Mouse (Mus musculus): ENCODE data around the gene Pus3. TPM values are rescaled to one million over a fixed set of nuclear protein-coding genes. Genes with fewer than 3 reads are reported as not detected.
A peak's percentile ranks its signal among the peaks of the same experiment; 100 is the strongest.

Pus3 gene
- polyA plus RNA-seq, 1 experiment, result 4.2 TPM

DNA sequence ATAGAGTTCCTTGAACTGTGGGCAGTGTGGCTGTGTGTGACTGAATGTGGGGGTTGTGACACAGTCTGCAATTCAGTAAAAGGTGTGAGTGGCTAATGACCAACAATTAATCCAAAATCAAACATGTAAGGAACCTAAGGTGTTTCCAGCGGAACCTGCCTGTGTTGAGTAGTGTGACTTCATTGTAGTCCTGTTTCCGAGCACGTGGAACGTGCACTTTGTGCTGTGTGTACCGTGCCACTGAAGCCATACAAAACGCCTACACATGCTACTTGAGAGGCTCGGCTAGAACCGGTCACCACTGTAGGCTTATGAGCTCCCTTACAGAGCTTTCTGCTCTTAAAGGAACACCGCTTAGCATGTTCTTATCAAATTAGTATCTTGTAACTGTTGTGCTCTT lies 9.9 kb upstream of the Pus3 start:
- Histone ChIP-seq H3K36me3 (ENCODE audit: control insufficient read depth, insufficient read depth) (no peaks in the 10 kb centered on the region), H3K4me2 (ENCODE audit: low read depth) (no peak overlapping the region), H3K27me3 (ENCODE audit: control insufficient read depth, insufficient read depth, insufficient read length) (peaks cover 9% of the 10 kb centered on the region), H3K79me2 (ENCODE audit: control insufficient read depth, insufficient read depth) (no peaks in the 10 kb centered on the region), H3ac (ENCODE audit: control insufficient read depth, insufficient read length) (no peak overlapping the region), H3K4me3 (no peak overlapping the region)
- TF ChIP-seq E2F4 (IDR thresholded peaks at IDR 0.05; ENCODE audit: insufficient read depth) (no peak), POLR2A (IDR thresholded peaks at IDR 0.05; ENCODE audit: insufficient read length, low read depth) (no peak), TCF3 (IDR thresholded peaks at IDR 0.05; ENCODE audit: insufficient read length, low read depth) (no peak), MYOG (IDR thresholded peaks at IDR 0.05; ENCODE audit: control insufficient read depth in 1 of 3, insufficient read depth in 1 of 3, insufficient read length in 2 of 3, low read depth in 2 of 3) (no peak), MYOD1 (IDR thresholded peaks at IDR 0.05; ENCODE audit: control insufficient read depth in 1 of 3, insufficient read length in 2 of 3, low read depth in 2 of 3) (no peak)

DNA sequence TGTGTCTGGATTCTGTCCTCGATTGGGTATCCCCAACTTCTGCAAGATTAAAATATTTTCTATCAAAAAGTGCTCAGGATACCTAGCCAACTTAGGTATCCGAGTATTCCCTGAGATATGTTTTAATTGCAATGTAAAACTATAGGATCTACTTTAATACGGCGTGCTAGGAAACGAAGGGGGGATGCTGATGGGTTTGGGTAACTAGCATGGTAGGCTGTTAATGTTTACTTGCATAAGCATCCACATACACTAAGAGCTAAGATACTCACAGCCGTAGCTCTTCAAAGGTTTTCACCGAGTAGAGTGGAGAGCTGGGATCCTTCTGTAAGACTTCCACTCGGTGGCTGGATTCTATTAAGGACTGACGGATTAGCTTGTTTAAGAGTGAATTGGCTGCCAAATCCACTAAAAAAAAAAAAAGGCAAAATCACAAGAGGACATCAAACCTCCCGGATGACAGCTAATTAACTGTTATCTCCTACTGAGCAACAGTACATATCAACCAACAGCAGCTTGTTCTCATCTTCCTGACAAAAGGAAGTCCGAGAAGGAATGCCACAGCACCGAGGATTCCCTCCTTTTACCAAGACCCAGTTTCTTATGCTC lies 1.8 kb upstream of the Pus3 start:
- no peak for TF ChIP-seq MYOD1 (IDR thresholded peaks at IDR 0.05; ENCODE audit: control insufficient read depth in 1 of 3, insufficient read length in 2 of 3, low read depth in 2 of 3)

DNA sequence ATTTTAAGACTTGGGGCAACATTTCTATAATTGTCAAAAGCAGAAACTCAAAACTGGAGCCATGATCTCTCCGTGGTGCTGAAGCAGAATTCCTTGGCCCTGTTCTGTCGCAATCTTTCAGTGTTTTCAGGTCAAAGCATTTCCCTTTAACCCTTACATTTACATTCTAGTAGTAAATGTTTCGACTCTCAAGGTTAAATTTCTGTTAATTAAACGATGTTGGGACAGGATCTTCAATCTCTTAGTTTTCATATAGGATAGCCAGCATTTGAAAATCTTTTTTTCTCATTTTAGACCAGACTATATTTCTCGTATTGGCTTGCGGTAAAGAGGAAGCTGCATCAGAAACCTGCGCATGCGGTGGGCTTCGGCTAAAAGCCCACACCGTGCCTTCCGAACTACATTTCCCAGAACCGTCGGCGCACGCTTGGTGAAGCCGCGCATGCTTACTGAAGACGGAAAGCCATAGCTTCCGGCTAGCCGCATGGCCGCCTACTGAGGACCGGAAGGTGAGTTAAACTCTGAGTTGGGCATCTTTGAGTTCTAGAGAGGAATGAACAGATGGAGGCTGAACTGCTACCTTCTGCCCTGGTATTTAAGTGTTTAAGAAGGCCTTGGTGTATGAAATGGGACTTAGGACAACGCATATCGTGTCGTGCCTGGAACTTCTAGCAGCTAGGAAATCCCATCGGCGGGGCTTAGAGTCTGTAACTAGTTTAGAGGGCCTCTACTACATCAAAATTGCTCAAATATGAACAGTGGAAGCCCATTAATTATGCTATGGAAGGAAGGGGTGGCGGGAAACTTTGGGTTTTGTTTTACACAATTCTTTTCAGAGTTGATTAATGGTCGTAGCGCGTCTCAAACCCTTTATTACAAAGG lies 855 bp downstream of the Pus3 start:
- peak overlapping the region; percentile 97 for H3K4me2 ChIP-seq (ENCODE audit: low read depth)
- no peak for TF ChIP-seq SRF (IDR thresholded peaks at IDR 0.05; ENCODE audit: control insufficient read depth, insufficient read length, low read depth)
- peak; percentile 61 for TF ChIP-seq POLR2A (IDR thresholded peaks at IDR 0.05; ENCODE audit: insufficient read length, low read depth)
- no peak for TF ChIP-seq TCF12 (IDR thresholded peaks at IDR 0.05; ENCODE audit: insufficient read depth, poor library complexity, severe bottlenecking)
- 0 out of 2 replicates have a peak, but pooled peaks have one; percentile 18 for TF ChIP-seq CEBPB (IDR thresholded peaks at IDR 0.05; ENCODE audit: insufficient read depth, poor library complexity, severe bottlenecking)
- no peak for TF ChIP-seq E2F4 (IDR thresholded peaks at IDR 0.05; ENCODE audit: insufficient read depth)
- no peak for TF ChIP-seq USF1 (IDR thresholded peaks at IDR 0.05; ENCODE audit: low read depth)
- peak; percentile 62 for TF ChIP-seq REST (IDR thresholded peaks at IDR 0.05; ENCODE audit: insufficient read depth, insufficient read length)
- peaks cover 28% of the 10 kb centered on the region for H3K36me3 ChIP-seq (ENCODE audit: control insufficient read depth, insufficient read depth)
- peaks cover 48% of the 10 kb centered on the region for H3K79me2 ChIP-seq (ENCODE audit: control insufficient read depth, insufficient read depth)
- H3K4me3 ChIP-seq, result peak overlapping the region; percentile 42
- H3K27me3 ChIP-seq (ENCODE audit: control insufficient read depth, insufficient read depth, insufficient read length), result peaks cover 23% of the 10 kb centered on the region
- no peak overlapping the region for H3ac ChIP-seq (ENCODE audit: control insufficient read depth, insufficient read length)

More for the DNA sequence above, 1.8 kb upstream of the Pus3 start:
- peaks cover 22% of the 10 kb centered on the region for H3K79me2 ChIP-seq (ENCODE audit: control insufficient read depth, insufficient read depth)
- no peak overlapping the region for H3K4me2 ChIP-seq (ENCODE audit: low read depth)
- H3ac ChIP-seq (ENCODE audit: control insufficient read depth, insufficient read length), result no peak overlapping the region
- H3K27me3 ChIP-seq (ENCODE audit: control insufficient read depth, insufficient read depth, insufficient read length), result peaks cover 39% of the 10 kb centered on the region
- H3K36me3 ChIP-seq (ENCODE audit: control insufficient read depth, insufficient read depth), result peaks cover 7% of the 10 kb centered on the region
- H3K4me3 ChIP-seq, result no peak overlapping the region

DNA sequence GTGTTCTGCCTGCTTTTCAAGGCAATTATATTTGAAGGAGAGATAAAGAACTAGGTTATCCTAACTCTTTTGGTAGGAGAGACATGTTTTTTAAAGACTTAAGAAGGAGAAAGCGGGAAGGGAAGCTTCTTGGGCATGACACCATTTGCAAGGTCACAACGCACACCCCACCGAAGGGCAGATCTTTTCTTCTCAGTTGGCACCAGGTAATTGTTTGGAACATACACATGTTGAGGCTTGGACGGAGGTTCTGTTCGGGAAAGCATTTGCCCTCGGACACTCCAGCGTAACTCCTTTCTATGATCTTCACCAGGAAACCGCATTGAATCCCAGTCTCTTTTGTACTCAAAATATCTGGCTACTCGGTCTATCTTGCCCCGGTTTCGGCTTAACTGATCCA lies 2.7 kb downstream of the Pus3 start:
- no peak overlapping the region for H3K4me3 ChIP-seq
- H3K79me2 ChIP-seq (ENCODE audit: control insufficient read depth, insufficient read depth), result peaks cover 66% of the 10 kb centered on the region
- no peak overlapping the region for H3K4me2 ChIP-seq (ENCODE audit: low read depth)
- H3ac ChIP-seq (ENCODE audit: control insufficient read depth, insufficient read length), result no peak overlapping the region
- H3K27me3 ChIP-seq (ENCODE audit: control insufficient read depth, insufficient read depth, insufficient read length), result peaks cover 16% of the 10 kb centered on the region
- TF ChIP-seq MYOG (IDR thresholded peaks at IDR 0.05; ENCODE audit: control insufficient read depth in 1 of 3, insufficient read depth in 1 of 3, insufficient read length in 2 of 3, low read depth in 2 of 3) (no peak), TCF12 (IDR thresholded peaks at IDR 0.05; ENCODE audit: insufficient read depth, poor library complexity, severe bottlenecking) (no peak), SRF (IDR thresholded peaks at IDR 0.05; ENCODE audit: control insufficient read depth, insufficient read length, low read depth) (no peak), USF1 (IDR thresholded peaks at IDR 0.05; ENCODE audit: low read depth) (no peak), CEBPB (IDR thresholded peaks at IDR 0.05; ENCODE audit: insufficient read depth, poor library complexity, severe bottlenecking) (no peak), REST (IDR thresholded peaks at IDR 0.05; ENCODE audit: insufficient read depth, insufficient read length) (no peak), POLR2A (IDR thresholded peaks at IDR 0.05; ENCODE audit: insufficient read length, low read depth) (no peak), POLR2AphosphoS2 (IDR thresholded peaks at IDR 0.05; ENCODE audit: insufficient read length, low read depth) (no peak), E2F4 (IDR thresholded peaks at IDR 0.05; ENCODE audit: insufficient read depth) (no peak), MAX (IDR thresholded peaks at IDR 0.05; ENCODE audit: low read depth) (no peak), TCF3 (IDR thresholded peaks at IDR 0.05; ENCODE audit: insufficient read length, low read depth) (no peak), MYOD1 (IDR thresholded peaks at IDR 0.05; ENCODE audit: control insufficient read depth in 1 of 3, insufficient read length in 2 of 3, low read depth in 2 of 3) (no peak)
- peaks cover 44% of the 10 kb centered on the region for H3K36me3 ChIP-seq (ENCODE audit: control insufficient read depth, insufficient read depth)

DNA sequence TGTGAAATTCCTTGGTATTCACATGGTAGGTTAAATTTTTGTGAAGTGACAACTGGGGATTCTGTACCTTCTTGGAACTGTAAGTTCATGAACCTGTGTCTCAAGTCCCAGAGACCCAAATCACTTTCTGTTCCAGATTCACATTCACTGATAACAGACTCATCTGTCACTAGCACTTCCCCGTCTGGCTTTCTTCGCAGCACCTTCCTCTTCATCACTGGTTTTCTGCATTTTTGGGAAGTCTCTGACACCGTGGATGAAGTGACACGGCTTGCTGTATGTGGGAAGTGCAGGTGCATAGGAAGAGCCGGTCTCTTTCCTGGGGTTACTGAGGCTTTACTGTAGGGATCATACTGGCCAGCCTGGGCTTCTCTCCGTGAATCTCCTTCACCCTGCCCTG lies 3.2 kb downstream of the Pus3 start:
- TF ChIP-seq SRF (IDR thresholded peaks at IDR 0.05; ENCODE audit: control insufficient read depth, insufficient read length, low read depth) (no peak), TCF12 (IDR thresholded peaks at IDR 0.05; ENCODE audit: insufficient read depth, poor library complexity, severe bottlenecking) (no peak), POLR2A (IDR thresholded peaks at IDR 0.05; ENCODE audit: insufficient read length, low read depth) (no peak), TCF3 (IDR thresholded peaks at IDR 0.05; ENCODE audit: insufficient read length, low read depth) (no peak), POLR2AphosphoS2 (IDR thresholded peaks at IDR 0.05; ENCODE audit: insufficient read length, low read depth) (no peak), MYOG (IDR thresholded peaks at IDR 0.05; ENCODE audit: control insufficient read depth in 1 of 3, insufficient read depth in 1 of 3, insufficient read length in 2 of 3, low read depth in 2 of 3) (no peak), USF1 (IDR thresholded peaks at IDR 0.05; ENCODE audit: low read depth) (no peak), REST (IDR thresholded peaks at IDR 0.05; ENCODE audit: insufficient read depth, insufficient read length) (no peak), E2F4 (IDR thresholded peaks at IDR 0.05; ENCODE audit: insufficient read depth) (no peak), MAX (IDR thresholded peaks at IDR 0.05; ENCODE audit: low read depth) (no peak), CEBPB (IDR thresholded peaks at IDR 0.05; ENCODE audit: insufficient read depth, poor library complexity, severe bottlenecking) (no peak), MYOD1 (IDR thresholded peaks at IDR 0.05; ENCODE audit: control insufficient read depth in 1 of 3, insufficient read length in 2 of 3, low read depth in 2 of 3) (no peak)
- peaks cover 50% of the 10 kb centered on the region for H3K36me3 ChIP-seq (ENCODE audit: control insufficient read depth, insufficient read depth)

More for the DNA sequence above, 3.2 kb downstream of the Pus3 start:
- Histone ChIP-seq H3K27me3 (ENCODE audit: control insufficient read depth, insufficient read depth, insufficient read length) (peaks cover 15% of the 10 kb centered on the region), H3K79me2 (ENCODE audit: control insufficient read depth, insufficient read depth) (peaks cover 66% of the 10 kb centered on the region), H3K4me2 (ENCODE audit: low read depth) (no peak overlapping the region), H3ac (ENCODE audit: control insufficient read depth, insufficient read length) (no peak overlapping the region), H3K4me3 (no peak overlapping the region)

Measured in myocyte (in vitro differentiated cells).